Mouse (Mus musculus) gonadal fat pad, adult 2 months (tissue): Measurements from ENCODE around the gene Rnf40. TPM values are rescaled to one million over a fixed set of nuclear protein-coding genes. Genes with fewer than 3 reads are reported as not detected.

ENCODE experiments used
- DNase-seq: peaks from one replicate; pipeline ENCODE4 v3.0.0-alpha.2; 2012; ENCODE audit warnings: low read depth
- polyA plus RNA-seq: library from polyadenylated mRNA; depleted of rRNA; stranded (reverse); fragments of >200 nt; gene quantifications from 2 replicates; pipeline ENCODE4 v1.2.3, GENCODE M21; 2012; rRNA removed

The Rnf40 gene
- polyA plus RNA-seq, 1 experiment = 29.2 TPM

- DNase-seq = no peak
Measured at GRCm38 (mm10) chr7:127649206-127649605, 60.6 kb downstream of the Rnf40 start.

GRCm38 (mm10) chr7:127651624-127652023 is 63.1 kb downstream of the Rnf40 start:
- no peak for DNase-seq

GRCm38 (mm10) chr7:127652050-127652449 is 63.5 kb downstream of the Rnf40 start:
- DNase-seq = no peak

- DNase-seq = no peak
Measured at GRCm38 (mm10) chr7:127654318-127654717, 65.8 kb downstream of the Rnf40 start.

Other genes starting within 250 kb of the Rnf40 start
- gene Zfp768, start 243.2 kb upstream of the Rnf40 start, polyA plus RNA-seq = 22.5 and 22.7 TPM in 2 replicates
- gene Zfp747, start 212.7 kb upstream of the Rnf40 start, polyA plus RNA-seq = 8.7 and 9.4 TPM in 2 replicates
- 5.8 and 6.4 TPM in 2 replicates for gene 9130019O22Rik, start 201.6 kb upstream of the Rnf40 start, polyA plus RNA-seq
- 11.9 and 12.0 TPM in 2 replicates for gene E430018J23Rik, start 195.1 kb upstream of the Rnf40 start, polyA plus RNA-seq
- 5.6 and 5.9 TPM in 2 replicates for gene Zfp764, start 181.9 kb upstream of the Rnf40 start, polyA plus RNA-seq
- gene Zfp688, start 166.7 kb upstream of the Rnf40 start, polyA plus RNA-seq = 18.1 and 22.4 TPM in 2 replicates
- gene Zfp689, start 139.6 kb upstream of the Rnf40 start, polyA plus RNA-seq = 3.5 and 4.2 TPM in 2 replicates
- 52.6 and 58.8 TPM in 2 replicates for gene Prr14, start 129.2 kb upstream of the Rnf40 start, polyA plus RNA-seq
- 15.3 and 27.5 TPM in 2 replicates for gene Fbrs, start 109.6 kb upstream of the Rnf40 start, polyA plus RNA-seq
- gene Srcap, start 76.8 kb upstream of the Rnf40 start, polyA plus RNA-seq = 14.9 and 16.8 TPM in 2 replicates
- gene Gm42715, start 69.2 kb upstream of the Rnf40 start, polyA plus RNA-seq = 8.9 and 12.1 TPM in 2 replicates
- 0.18 TPM in 1 of 2 replicates, not detected in the other for gene Tmem265, start 27.4 kb upstream of the Rnf40 start, polyA plus RNA-seq
- 65.7 and 72.1 TPM in 2 replicates for gene Phkg2, start 15.4 kb upstream of the Rnf40 start, polyA plus RNA-seq
- gene Ccdc189, start 172 bp upstream of the Rnf40 start, polyA plus RNA-seq = 16.9 and 18.8 TPM in 2 replicates
- 14.6 and 18.1 TPM in 2 replicates for gene Zfp629, start 27.0 kb downstream of the Rnf40 start, polyA plus RNA-seq
- 21.2 and 30.4 TPM in 2 replicates for gene Bcl7c, start 120.2 kb downstream of the Rnf40 start, polyA plus RNA-seq
- gene Ctf1, start 124.0 kb downstream of the Rnf40 start, polyA plus RNA-seq = 21.0 and 35.9 TPM in 2 replicates
- not detected in 2 replicates for gene Ctf2, start 143.4 kb downstream of the Rnf40 start, polyA plus RNA-seq
- gene Fbxl19, start 155.8 kb downstream of the Rnf40 start, polyA plus RNA-seq = 25.7 and 26.8 TPM in 2 replicates
- gene Orai3, start 181.0 kb downstream of the Rnf40 start, polyA plus RNA-seq = 27.1 and 37.9 TPM in 2 replicates
- gene Setd1a, start 187.9 kb downstream of the Rnf40 start, polyA plus RNA-seq = 7.6 and 11.8 TPM in 2 replicates
- not detected in 2 replicates for gene Gm49388, start 196.8 kb downstream of the Rnf40 start, polyA plus RNA-seq
- gene Hsd3b7, start 211.8 kb downstream of the Rnf40 start, polyA plus RNA-seq = 103 and 120 TPM in 2 replicates
- 76.2 and 82.5 TPM in 2 replicates for gene Stx4a, start 235.5 kb downstream of the Rnf40 start, polyA plus RNA-seq
- 16.6 and 24.0 TPM in 2 replicates for gene Stx1b, start 235.8 kb downstream of the Rnf40 start, polyA plus RNA-seq